Mouse (Mus musculus) forebrain, embryonic 12.5 days (tissue): ENCODE results near the gene Gan. TPM values are rescaled to one million over a fixed set of nuclear protein-coding genes. Genes with fewer than 3 reads are reported as not detected.

Experiments used
- ATAC-seq: fragments of 200-750 bp; cut with Nextera tagmentation; 2 replicates; pipeline ENCODE4 v1.8.0; 2017; ENCODE audit warnings: moderate TSS enrichment; ENCODE audit not compliant: low FRiP score
- H3K27ac ChIP-seq: fragments of 300-500 bp; sonication (generic); 2 replicates; pipeline ENCODE4 v1.5.1; 2016; ENCODE audit warnings: mild to moderate bottlenecking
- H3K27me3 ChIP-seq: fragments of 300-500 bp; sonication (generic); 2 replicates; pipeline ENCODE4 v1.6.1; 2016; ENCODE audit warnings: mild to moderate bottlenecking
- H3K36me3 ChIP-seq: fragments of 300-500 bp; sonication (generic); replicated peaks from 2 replicates; pipeline ENCODE4 v1.6.1; 2016; ENCODE audit warnings: mild to moderate bottlenecking
- H3K4me1 ChIP-seq: fragments of 300-500 bp; sonication (generic); 2 replicates; pipeline ENCODE4 v1.6.1; 2016
- H3K4me2 ChIP-seq: fragments of 300-500 bp; sonication (generic); 2 replicates; pipeline ENCODE4 v1.6.1; 2016; ENCODE audit warnings: mild to moderate bottlenecking, moderate library complexity
- H3K4me3 ChIP-seq: fragments of 300-500 bp; sonication (generic); replicated peaks from 2 replicates; pipeline ENCODE4 v1.5.1; 2016; ENCODE audit warnings: mild to moderate bottlenecking
- H3K9ac ChIP-seq: fragments of 300-500 bp; sonication (generic); 2 replicates; pipeline ENCODE4 v1.6.1; 2016; ENCODE audit warnings: mild to moderate bottlenecking
- H3K9me3 ChIP-seq: fragments of 300-500 bp; sonication (generic); 2 replicates; pipeline ENCODE4 v1.6.1; 2016
- WGBS: fragments of 180-500 bp; shearing (Covaris S2); methylation state at CpG from one replicate; pipeline ENCODE4 v1.1.7; 2016; 5-methylcytosine and 5-hydroxymethylcytosine counted together
- polyA plus RNA-seq: library from polyadenylated mRNA; unstranded; fragments of >200 nt; fragmentation: Nextera tagmentation; extraction: Ambion mirVana; gene quantifications from 2 replicates; pipeline ENCODE4 v1.2.1, GENCODE M21; 2016

The Gan gene
- polyA plus RNA-seq, 1 experiment from 2014 or later, result 3.4 TPM

DNA sequence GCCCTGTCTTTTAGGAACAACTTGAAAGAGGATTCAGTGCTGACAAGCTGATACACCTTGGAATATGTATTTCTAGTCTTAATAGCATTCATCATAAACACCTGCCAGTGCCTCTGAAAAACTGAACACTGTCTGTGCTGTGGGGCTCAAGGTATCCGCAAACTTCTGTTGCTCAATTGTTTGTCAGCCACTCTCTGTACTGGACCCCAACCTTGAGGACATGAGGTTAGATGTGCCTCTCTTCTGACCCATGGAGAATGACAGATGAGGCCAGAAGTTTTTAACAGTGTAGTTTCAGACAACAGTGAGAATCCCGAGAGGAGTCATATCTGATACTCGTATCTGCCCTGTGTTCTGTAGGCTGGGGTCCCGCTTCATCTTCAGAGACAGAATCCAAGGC, 7.6 kb downstream of the Gan start:
- H3K4me2 ChIP-seq, result no peak overlapping the region
- no peak for ATAC-seq
- no peaks in the 10 kb centered on the region for H3K27me3 ChIP-seq
- H3K9ac ChIP-seq, result no peak overlapping the region
- no peak overlapping the region for H3K27ac ChIP-seq
- WGBS, result 93% methylated on average over 4 of the region's 4 CpGs
- H3K36me3 ChIP-seq, result no peaks in the 10 kb centered on the region
- H3K9me3 ChIP-seq, result no peaks in the 10 kb centered on the region
- H3K4me1 ChIP-seq, result no peaks in the 10 kb centered on the region
- no peak overlapping the region for H3K4me3 ChIP-seq

DNA sequence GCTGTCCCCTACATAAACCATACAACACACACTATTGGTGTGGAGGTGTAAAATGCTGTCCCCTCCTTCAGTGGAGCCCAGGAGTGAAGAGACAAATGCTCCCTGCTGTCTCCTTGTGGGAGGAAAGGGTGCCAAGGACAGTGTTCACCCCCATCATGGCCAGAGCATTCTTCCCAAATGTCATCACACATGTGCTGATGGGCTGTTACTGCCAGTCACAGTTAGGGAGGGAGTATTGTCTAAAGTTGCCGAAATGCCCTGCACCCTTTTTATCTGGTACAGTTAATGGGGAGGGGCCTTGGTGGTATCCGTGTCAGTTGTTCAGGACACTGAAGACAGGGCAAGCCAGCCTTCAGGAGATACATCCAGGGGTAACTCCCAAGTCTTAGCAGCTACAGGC, 8.6 kb downstream of the Gan start:
- H3K36me3 ChIP-seq, result no peaks in the 10 kb centered on the region
- no peak overlapping the region for H3K4me2 ChIP-seq
- no peak for ATAC-seq
- no peaks in the 10 kb centered on the region for H3K27me3 ChIP-seq
- H3K4me1 ChIP-seq, result no peaks in the 10 kb centered on the region
- H3K9ac ChIP-seq, result no peak overlapping the region
- H3K4me3 ChIP-seq, result no peak overlapping the region
- H3K9me3 ChIP-seq, result no peaks in the 10 kb centered on the region
- WGBS, result 86% methylated on average over 2 of the region's 2 CpGs
- H3K27ac ChIP-seq, result no peak overlapping the region

DNA sequence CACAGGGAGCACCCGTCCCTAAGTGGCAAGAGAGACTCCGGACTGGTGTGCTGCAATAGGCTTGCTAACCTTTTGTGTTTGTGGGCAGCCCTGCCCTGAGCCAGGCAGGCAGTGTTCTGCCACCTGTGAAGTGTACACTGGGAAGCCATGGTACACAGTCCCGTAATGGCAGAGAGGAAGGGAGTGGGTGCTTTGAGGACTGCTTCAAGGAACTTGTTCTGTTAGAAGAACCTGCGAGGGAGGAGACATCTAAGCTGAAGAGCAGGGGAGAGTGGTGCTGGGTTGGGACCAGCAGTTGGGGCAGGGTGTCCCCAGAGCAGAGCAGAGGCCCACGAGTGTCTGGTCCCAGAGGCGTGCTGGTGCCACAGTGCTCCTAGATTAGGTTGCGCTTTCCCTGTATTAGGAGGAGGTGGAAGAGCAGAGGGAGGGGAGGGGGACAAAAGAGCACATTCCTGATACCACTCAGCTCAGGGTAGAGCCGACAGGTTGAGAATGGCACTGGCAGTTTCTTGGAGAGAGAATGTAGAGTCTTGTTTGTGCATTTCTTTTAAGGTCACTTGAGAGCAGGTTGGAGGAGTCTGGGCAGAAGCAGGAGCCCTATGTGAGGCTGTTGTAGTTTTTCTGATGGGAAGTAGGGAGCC, 9.4 kb downstream of the Gan start:
- Histone ChIP-seq H3K27me3 (no peaks in the 10 kb centered on the region), H3K4me3 (no peak overlapping the region), H3K4me1 (no peaks in the 10 kb centered on the region), H3K36me3 (no peaks in the 10 kb centered on the region), H3K9me3 (no peaks in the 10 kb centered on the region), H3K27ac (no peak overlapping the region), H3K9ac (no peak overlapping the region), H3K4me2 (no peak overlapping the region)
- WGBS, result 77% methylated on average over 8 of the region's 8 CpGs
- ATAC-seq, result no peak

DNA sequence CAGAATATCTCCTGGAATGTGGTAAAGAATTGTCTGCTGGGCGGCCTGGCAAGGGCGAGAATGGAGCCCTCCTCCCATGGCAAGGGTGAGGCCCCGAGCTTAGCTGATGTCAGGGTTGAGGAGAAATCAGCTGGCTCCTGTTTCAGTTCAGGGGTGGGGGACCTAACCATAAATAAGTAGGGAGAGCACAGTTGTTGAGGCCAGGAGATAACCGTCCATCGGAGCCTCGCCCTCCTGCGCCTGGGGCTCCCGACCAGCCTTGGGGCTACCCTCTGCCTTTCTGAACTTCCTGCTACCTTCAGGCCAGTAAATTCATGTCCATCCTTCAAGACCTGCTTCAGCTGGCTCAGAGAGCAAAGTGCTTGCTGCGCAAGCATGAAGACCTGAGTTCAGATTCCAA, 10.4 kb downstream of the Gan start:
- no peaks in the 10 kb centered on the region for H3K4me1 ChIP-seq
- no peaks in the 10 kb centered on the region for H3K27me3 ChIP-seq
- H3K9me3 ChIP-seq, result no peaks in the 10 kb centered on the region
- no peak overlapping the region for H3K4me2 ChIP-seq
- H3K27ac ChIP-seq, result no peak overlapping the region
- no peak overlapping the region for H3K4me3 ChIP-seq
- WGBS, result 92% methylated on average over 9 of the region's 9 CpGs
- no peak for ATAC-seq
- H3K9ac ChIP-seq, result no peak overlapping the region
- no peaks in the 10 kb centered on the region for H3K36me3 ChIP-seq

DNA sequence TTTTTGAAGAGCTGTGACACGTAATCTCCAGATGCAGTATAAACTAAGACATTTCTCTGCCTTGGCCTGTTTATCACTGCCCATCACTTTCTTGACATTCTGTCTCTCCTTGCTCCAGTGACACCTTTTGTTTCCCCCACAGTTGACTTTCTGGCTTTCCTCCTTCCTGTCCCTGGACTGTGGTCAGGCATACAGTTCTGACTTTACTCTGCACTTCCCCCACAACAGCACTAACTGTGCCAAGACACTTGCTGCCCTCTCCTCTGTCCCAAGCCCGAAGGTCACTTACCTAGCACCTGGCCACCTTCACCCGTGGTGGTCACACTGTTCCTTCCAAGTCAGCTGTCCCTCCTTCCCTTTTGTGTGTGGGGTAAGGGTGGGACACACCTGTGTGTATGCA, 13.9 kb downstream of the Gan start:
- Histone ChIP-seq H3K4me2 (no peak overlapping the region), H3K27me3 (no peaks in the 10 kb centered on the region), H3K4me3 (no peak overlapping the region), H3K36me3 (peaks cover 4% of the 10 kb centered on the region), H3K4me1 (no peaks in the 10 kb centered on the region), H3K9ac (no peak overlapping the region), H3K9me3 (no peaks in the 10 kb centered on the region), H3K27ac (no peak overlapping the region)
- 86% methylated on average over 3 of the region's 3 CpGs for WGBS
- ATAC-seq, result no peak

DNA sequence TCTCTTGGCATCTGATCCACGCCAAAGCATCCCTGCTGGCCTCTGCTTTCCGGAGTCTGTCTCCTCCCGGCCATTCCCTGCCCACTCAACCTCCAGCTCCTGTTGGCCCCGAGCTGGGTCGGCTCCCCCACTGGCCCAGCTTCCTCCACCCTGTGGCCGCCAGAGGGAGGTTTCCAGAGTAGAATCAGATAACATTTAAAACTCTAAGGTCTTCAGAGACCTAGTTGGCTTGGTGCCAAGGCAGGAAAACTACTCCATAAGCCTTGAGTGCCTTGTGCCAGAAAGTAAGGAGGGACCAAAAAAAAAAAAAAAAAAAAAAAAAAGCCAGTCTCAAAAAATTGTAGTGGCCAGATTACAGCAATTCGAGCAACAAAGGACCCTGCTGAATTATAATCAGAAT, 15.0 kb downstream of the Gan start:
- Histone ChIP-seq H3K36me3 (peaks cover 4% of the 10 kb centered on the region), H3K4me1 (no peaks in the 10 kb centered on the region), H3K4me2 (no peak overlapping the region; the same call in 1 of the 2 replicates), H3K9ac (no peak overlapping the region), H3K4me3 (no peak overlapping the region), H3K9me3 (no peaks in the 10 kb centered on the region), H3K27me3 (no peaks in the 10 kb centered on the region), H3K27ac (no peak overlapping the region)
- ATAC-seq, result no peak
- WGBS, result 74% methylated on average over 7 of the region's 7 CpGs

DNA sequence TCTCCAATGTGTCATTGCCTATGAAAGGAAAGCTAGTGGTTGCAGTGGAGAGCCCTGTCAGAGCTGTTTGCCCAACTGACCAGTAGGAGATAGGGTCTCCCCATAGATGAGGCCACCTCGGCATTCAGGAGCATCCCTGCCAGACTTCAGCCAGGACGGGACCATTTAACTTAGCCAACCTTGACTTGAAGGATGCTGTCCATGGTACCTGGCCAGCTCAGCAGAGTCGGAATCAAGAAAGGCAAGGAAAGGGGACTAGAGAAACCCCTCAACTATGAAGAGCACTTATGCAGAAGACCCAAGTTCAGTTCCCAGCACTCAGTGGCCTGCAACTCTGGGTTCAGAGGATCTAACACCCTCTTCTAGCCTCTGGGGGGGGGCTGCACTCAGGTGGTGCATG, 15.8 kb downstream of the Gan start:
- Histone ChIP-seq H3K36me3 (peaks cover 4% of the 10 kb centered on the region), H3K27me3 (no peaks in the 10 kb centered on the region), H3K9me3 (no peaks in the 10 kb centered on the region), H3K27ac (no peak overlapping the region), H3K4me1 (no peaks in the 10 kb centered on the region), H3K9ac (no peak overlapping the region), H3K4me3 (no peak overlapping the region), H3K4me2 (no peak overlapping the region)
- 93% methylated on average over 3 of the region's 3 CpGs for WGBS
- no peak for ATAC-seq

DNA sequence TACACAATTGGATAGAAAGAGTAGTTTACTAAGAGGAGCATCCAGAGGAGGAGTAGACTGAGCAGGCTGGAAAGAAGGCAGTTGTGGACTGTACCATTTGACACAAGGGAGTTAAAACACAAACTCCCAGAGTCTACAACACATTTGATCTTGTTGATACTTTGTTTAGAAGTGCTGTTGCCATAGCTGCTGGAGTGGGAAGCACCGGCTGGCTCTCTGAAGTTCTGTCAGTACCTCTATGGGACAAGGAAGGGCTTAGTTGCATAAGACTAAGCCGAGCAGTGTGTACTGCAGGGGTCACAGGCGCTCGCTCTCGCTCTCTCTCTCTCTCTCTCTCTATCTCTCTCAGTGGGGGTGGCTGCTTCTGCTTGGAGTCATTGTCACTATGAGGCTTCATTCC, 16.6 kb downstream of the Gan start:
- Histone ChIP-seq H3K36me3 (peaks cover 4% of the 10 kb centered on the region), H3K9me3 (no peaks in the 10 kb centered on the region), H3K27ac (no peak overlapping the region), H3K27me3 (no peaks in the 10 kb centered on the region), H3K4me2 (no peak overlapping the region), H3K4me1 (no peaks in the 10 kb centered on the region), H3K9ac (no peak overlapping the region), H3K4me3 (no peak overlapping the region)
- ATAC-seq, result no peak
- WGBS, result 97% methylated on average over 5 of the region's 5 CpGs

DNA sequence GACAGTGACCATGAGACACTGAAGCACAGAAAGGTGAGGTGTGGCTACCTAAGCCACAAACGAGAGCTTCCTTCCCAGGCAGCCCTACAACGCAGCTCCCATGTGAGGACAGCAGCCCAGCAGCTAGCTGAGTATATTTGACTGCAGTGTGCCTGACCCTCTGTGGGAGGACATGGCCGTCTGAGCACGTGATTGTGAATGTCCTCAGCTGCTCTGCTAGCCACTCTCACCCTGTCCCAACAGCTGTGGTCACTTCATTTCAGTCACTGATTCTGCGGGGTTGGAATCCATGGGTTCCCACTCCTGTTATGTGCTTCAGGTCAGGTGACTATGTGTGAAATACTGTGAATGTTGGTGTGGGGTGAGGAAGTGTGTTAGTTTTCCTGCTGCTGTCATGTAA, 18.4 kb downstream of the Gan start:
- H3K4me2 ChIP-seq, result no peak overlapping the region
- ATAC-seq, result no peak
- 89% methylated on average over 5 of the region's 5 CpGs for WGBS
- H3K9me3 ChIP-seq, result no peaks in the 10 kb centered on the region
- no peaks in the 10 kb centered on the region for H3K4me1 ChIP-seq
- no peak overlapping the region for H3K9ac ChIP-seq
- H3K27ac ChIP-seq, result no peak overlapping the region
- H3K27me3 ChIP-seq, result no peaks in the 10 kb centered on the region
- peaks cover 4% of the 10 kb centered on the region for H3K36me3 ChIP-seq
- H3K4me3 ChIP-seq, result no peak overlapping the region

DNA sequence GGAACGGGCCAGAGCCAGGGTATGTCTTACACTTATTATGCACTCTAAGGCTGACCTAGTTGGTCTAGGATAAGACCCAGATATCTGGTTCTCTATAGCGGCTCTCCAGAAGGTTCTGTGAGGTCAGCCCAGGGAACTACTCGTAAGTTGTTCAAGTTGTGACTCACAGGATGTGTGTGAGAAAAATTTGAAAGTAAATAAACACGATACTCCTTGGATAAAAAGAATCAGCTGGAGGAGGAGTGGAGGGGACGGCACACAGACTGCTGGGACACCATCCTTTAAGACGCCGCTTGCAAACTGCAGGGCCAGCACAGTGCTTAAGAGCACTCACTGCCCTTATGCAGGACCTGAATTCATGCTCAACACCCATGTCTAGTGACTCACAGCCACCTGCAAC, 19.3 kb downstream of the Gan start:
- Histone ChIP-seq H3K4me1 (no peaks in the 10 kb centered on the region), H3K27ac (no peak overlapping the region), H3K27me3 (no peaks in the 10 kb centered on the region), H3K9me3 (no peaks in the 10 kb centered on the region), H3K4me2 (no peak overlapping the region), H3K9ac (no peak overlapping the region), H3K4me3 (no peak overlapping the region), H3K36me3 (peaks cover 4% of the 10 kb centered on the region)
- 87% methylated on average over 7 of the region's 7 CpGs for WGBS
- no peak for ATAC-seq

DNA sequence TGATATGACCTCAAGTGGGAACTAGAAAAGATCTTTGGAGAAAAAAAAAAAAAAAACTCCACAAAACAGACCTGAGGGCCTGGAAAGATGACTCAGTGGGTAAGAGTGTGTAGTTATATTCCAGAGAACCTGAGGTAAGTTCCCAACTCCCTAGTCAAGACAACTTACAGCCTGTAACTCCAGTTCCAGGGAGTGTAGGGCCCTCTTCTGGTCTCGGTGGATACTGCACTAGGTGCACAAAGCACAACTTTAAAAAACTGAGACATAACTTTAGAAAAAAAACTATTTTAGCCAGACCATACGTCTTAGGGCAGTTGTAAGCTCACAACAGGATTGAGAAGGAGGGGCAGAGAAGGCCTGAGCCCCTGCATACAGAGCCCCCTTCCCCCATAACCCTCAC, 20.1 kb downstream of the Gan start:
- Histone ChIP-seq H3K27me3 (no peaks in the 10 kb centered on the region), H3K9ac (no peak overlapping the region), H3K36me3 (peaks cover 4% of the 10 kb centered on the region), H3K4me1 (no peaks in the 10 kb centered on the region), H3K9me3 (no peaks in the 10 kb centered on the region), H3K27ac (no peak overlapping the region), H3K4me3 (no peak overlapping the region), H3K4me2 (no peak overlapping the region)
- WGBS, result 86% methylated on average over 2 of the region's 2 CpGs
- no peak for ATAC-seq

DNA sequence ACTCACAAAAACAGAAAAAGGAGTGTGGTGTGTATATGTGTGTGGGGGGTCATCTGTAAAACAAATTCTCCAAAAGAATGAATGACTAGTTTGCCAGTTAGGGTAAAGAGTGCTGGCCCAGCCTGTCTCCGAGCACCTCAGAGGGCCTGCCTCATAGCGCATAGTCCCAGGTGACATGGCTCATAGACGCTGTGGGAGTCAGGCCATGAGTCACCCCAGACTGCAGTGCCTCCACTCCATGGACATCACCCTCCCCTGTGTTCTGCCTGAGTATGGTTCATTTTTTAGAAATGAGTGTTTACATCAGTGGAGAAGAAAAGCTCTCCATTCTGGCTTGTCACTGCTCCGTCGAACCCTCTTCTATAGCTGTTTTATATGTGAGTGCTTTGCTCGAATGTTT, 20.7 kb downstream of the Gan start:
- Histone ChIP-seq H3K27me3 (no peaks in the 10 kb centered on the region), H3K27ac (no peak overlapping the region), H3K9me3 (no peaks in the 10 kb centered on the region), H3K9ac (no peak overlapping the region), H3K4me3 (no peak overlapping the region), H3K4me1 (no peaks in the 10 kb centered on the region), H3K4me2 (no peak overlapping the region), H3K36me3 (peaks cover 6% of the 10 kb centered on the region)
- ATAC-seq, result no peak
- WGBS, result 92% methylated on average over 6 of the region's 6 CpGs

DNA sequence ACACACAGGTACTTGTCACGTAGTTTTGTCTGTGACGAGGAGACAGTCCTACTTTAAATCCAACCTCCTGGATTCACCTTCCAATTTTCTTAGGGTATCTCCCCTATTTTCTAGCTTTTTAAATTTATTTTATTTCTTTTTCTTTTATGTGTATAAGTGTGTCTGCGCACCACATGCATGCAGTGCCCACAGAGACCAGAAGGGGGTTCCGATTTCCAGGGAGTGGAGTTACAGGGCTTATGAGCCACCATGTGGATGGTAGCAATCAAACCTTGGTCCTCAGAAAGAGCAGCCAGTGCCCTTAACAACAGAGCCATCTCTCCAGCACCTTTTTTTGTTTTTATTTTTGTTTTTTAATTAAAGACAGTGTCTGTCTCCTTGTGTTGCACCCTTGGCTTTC, 24.8 kb downstream of the Gan start:
- ATAC-seq, result no peak
- peaks cover 22% of the 10 kb centered on the region for H3K36me3 ChIP-seq
- no peak overlapping the region for H3K9ac ChIP-seq
- H3K27ac ChIP-seq, result no peak overlapping the region
- no peak overlapping the region for H3K4me2 ChIP-seq
- no peaks in the 10 kb centered on the region for H3K27me3 ChIP-seq
- no peaks in the 10 kb centered on the region for H3K4me1 ChIP-seq
- H3K9me3 ChIP-seq, result no peaks in the 10 kb centered on the region
- no peak overlapping the region for H3K4me3 ChIP-seq
- WGBS, result 99% methylated on average over 4 of the region's 4 CpGs
